Mouse (Mus musculus): ENCODE results near the gene Nmt2.

GRCm38 (mm10) chr2:3333761-3334160 is 49.7 kb downstream of the Nmt2 start:
- TF ChIP-seq CTCF (IDR thresholded peaks at IDR 0.05; ENCODE audit: borderline replicate concordance, control insufficient read depth, extremely low read depth, insufficient read depth, low read length, poor library complexity) (no peak), POLR2A (IDR thresholded peaks at IDR 0.05; ENCODE audit: control insufficient read depth, extremely low read depth, insufficient read depth, low read length, poor library complexity) (no peak)
